Mouse (Mus musculus) hindbrain, embryonic 13.5 days (tissue): ENCODE data around the gene Aldh16a1. TPM values are rescaled to one million over a fixed set of nuclear protein-coding genes. Genes with fewer than 3 reads are reported as not detected.

ENCODE experiments used
- ATAC-seq: fragments of 200-750 bp; cut with Nextera tagmentation; 2 replicates; pipeline ENCODE4 v1.8.0; 2017; ENCODE audit warnings: moderate TSS enrichment; ENCODE audit not compliant: low FRiP score
- H3K27ac ChIP-seq: fragments of 300-500 bp; sonication (generic); 2 replicates; pipeline ENCODE4 v1.5.1; 2015; ENCODE audit warnings: inconsistent platforms, mild to moderate bottlenecking, moderate library complexity
- H3K27me3 ChIP-seq: fragments of 300-500 bp; sonication (generic); 2 replicates; pipeline ENCODE4 v1.6.1; 2015; ENCODE audit warnings: mild to moderate bottlenecking, inconsistent platforms
- H3K36me3 ChIP-seq: fragments of 300-500 bp; sonication (generic); 2 replicates; pipeline ENCODE4 v1.6.1; 2015; ENCODE audit warnings: mild to moderate bottlenecking, inconsistent platforms
- H3K4me1 ChIP-seq: fragments of 300-500 bp; sonication (generic); replicated peaks from 2 replicates; pipeline ENCODE4 v1.6.1; 2015; ENCODE audit warnings: inconsistent platforms
- H3K4me2 ChIP-seq: fragments of 300-500 bp; sonication (generic); 2 replicates; pipeline ENCODE4 v1.6.1; 2015; ENCODE audit warnings: inconsistent platforms, mild to moderate bottlenecking, moderate library complexity
- H3K4me3 ChIP-seq: fragments of 300-500 bp; sonication (generic); 2 replicates; pipeline ENCODE4 v1.5.1; 2015; ENCODE audit warnings: mild to moderate bottlenecking, inconsistent platforms
- H3K9ac ChIP-seq: fragments of 300-500 bp; sonication (generic); 2 replicates; pipeline ENCODE4 v1.6.1; 2015; ENCODE audit warnings: mild to moderate bottlenecking, inconsistent platforms
- H3K9me3 ChIP-seq: fragments of 300-500 bp; sonication (generic); 2 replicates; pipeline ENCODE4 v1.6.1; 2016; ENCODE audit warnings: inconsistent platforms
- WGBS: fragments of 180-500 bp; shearing (Covaris S2); methylation state at CpG from one replicate; pipeline ENCODE4 v1.1.7; 2015; 5-methylcytosine and 5-hydroxymethylcytosine counted together
- polyA plus RNA-seq: library from polyadenylated mRNA; unstranded; fragments of >200 nt; fragmentation: Nextera tagmentation; extraction: Ambion mirVana; gene quantifications from 2 replicates; pipeline ENCODE4 v1.2.1, GENCODE M21; 2015

Gene Aldh16a1
- polyA plus RNA-seq, 1 experiment from 2014 or later: 24.5 TPM

DNA sequence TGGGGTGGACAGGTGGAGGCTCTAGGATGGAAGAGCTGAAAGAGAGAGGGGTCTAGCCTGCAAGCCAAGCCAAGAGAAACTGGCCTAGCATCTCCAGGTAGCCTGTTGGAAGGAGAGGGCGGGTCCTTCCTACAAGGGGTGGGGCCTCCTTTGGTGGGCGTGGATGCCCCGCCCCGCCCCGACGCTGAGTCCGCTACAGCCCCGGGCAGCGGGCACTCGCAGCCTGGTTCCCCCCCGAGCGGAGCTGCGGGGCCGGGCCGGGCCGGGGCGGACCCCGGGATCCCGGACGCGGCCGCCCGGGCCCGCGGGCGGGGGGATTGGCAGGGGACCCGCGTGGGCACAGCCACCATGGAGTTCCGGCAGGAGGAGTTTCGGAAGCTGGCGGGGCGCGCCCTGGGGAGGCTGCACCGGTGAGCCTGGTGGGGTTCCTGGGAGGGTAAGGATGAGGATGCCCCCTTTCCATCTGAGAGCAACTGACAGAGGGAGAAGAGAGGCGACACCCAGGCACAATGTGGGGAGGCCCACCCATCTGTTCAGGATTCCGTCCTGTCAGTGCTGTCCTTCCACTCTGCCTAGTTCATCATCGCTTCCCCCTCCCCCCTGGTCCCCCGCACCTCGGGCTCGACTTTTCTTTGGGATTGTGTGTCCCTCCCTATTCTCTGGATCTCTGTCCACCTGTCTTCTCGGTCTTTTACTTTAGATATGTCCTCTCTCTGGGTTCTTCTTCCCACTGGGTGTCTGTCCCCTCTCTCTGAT, 9.5 kb upstream of the Aldh16a1 start, which contains the start of gene Slc17a7:
Gene Slc17a7, plus strand, starts transcription at position 215 of the 756 bp plus-strand sequence.
- peak within 1 kb of the TSS; percentile 61 for H3K9ac ChIP-seq
- no peak within 1 kb of the TSS for H3K27ac ChIP-seq
- peak within 1 kb of the TSS; percentile 56 for H3K4me2 ChIP-seq
- ATAC-seq: no peak
- peaks cover 67% of the 10 kb centered on the region for H3K27me3 ChIP-seq
- WGBS: 2% methylated on average over 38 of the region's 41 CpGs
- H3K9me3 ChIP-seq: no peaks in the 10 kb centered on the region
- H3K4me3 ChIP-seq: peak within 1 kb of the TSS; percentile 36
- H3K4me1 ChIP-seq: peaks cover 35% of the 10 kb centered on the region
- H3K36me3 ChIP-seq: peaks cover 20% of the 10 kb centered on the region

DNA sequence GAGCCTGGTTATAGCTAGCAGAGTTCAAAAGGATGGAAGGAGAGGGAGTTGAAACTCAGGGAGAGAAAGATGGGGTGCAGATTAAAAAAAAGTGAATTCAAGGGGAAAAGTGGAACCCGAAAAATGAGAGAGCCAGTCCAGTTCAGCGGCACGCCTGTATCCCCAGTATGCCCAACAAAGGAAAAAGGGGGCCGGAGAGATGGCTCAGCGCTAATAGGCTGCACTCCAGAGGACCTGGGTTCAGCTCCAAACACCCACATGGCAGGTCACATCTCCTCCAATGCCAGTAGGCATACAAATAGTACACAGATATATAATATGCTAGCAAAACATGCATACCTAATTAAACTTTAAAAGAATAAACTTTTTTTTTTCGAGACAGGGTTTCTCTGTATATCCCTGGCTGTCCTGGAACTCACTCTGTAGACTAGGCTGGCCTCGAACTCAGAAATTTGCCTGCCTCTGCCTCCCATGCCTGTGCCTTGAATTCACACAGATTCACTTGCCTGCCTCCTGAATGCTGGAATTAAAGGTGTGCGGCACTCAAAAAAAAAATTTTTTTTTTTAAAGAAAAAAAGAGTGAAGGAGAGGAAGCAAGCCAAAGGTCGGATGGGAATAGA, 8.7 kb upstream of the Aldh16a1 start:
- Histone ChIP-seq H3K36me3 (peaks cover 28% of the 10 kb centered on the region), H3K4me2 (no peak overlapping the region), H3K27ac (no peak overlapping the region), H3K9ac (no peak overlapping the region), H3K9me3 (no peaks in the 10 kb centered on the region), H3K4me1 (peaks cover 27% of the 10 kb centered on the region), H3K4me3 (no peak overlapping the region; the same call in 1 of the 2 replicates), H3K27me3 (peaks cover 59% of the 10 kb centered on the region)
- 74% methylated on average over 9 of the region's 9 CpGs for WGBS
- ATAC-seq: no peak

DNA sequence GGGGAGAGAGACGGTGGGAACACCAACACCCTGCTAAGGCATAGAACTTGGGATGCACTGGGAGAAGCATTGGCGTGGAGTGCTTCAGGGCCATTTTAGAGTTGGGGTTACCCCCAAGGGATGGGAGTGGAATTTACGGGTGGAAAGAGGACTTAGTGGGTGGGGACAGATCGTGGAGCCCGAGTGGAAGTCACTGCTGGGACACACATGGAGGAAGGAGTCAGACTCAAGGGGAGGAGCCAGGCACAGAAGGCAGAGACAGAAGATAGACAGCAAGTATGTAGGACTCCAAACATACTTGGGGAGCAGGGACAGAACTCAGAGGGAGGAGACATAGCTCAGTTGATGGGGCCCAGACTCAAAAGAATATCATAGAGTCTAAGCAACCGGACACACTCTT, 8.2 kb upstream of the Aldh16a1 start:
- Histone ChIP-seq H3K4me3 (peak overlapping the region; percentile 37), H3K4me1 (peaks cover 21% of the 10 kb centered on the region), H3K9ac (0 out of 2 replicates have a peak overlapping the region, but pooled peaks have one; percentile 51), H3K27me3 (peaks cover 53% of the 10 kb centered on the region), H3K4me2 (peak overlapping the region; percentile 68), H3K27ac (peak overlapping the region; percentile 23; the same call in 1 of the 2 replicates), H3K36me3 (peaks cover 34% of the 10 kb centered on the region), H3K9me3 (no peaks in the 10 kb centered on the region)
- no peak; the same call in 1 of the 2 replicates for ATAC-seq
- 26% methylated on average over 6 of the region's 6 CpGs for WGBS

DNA sequence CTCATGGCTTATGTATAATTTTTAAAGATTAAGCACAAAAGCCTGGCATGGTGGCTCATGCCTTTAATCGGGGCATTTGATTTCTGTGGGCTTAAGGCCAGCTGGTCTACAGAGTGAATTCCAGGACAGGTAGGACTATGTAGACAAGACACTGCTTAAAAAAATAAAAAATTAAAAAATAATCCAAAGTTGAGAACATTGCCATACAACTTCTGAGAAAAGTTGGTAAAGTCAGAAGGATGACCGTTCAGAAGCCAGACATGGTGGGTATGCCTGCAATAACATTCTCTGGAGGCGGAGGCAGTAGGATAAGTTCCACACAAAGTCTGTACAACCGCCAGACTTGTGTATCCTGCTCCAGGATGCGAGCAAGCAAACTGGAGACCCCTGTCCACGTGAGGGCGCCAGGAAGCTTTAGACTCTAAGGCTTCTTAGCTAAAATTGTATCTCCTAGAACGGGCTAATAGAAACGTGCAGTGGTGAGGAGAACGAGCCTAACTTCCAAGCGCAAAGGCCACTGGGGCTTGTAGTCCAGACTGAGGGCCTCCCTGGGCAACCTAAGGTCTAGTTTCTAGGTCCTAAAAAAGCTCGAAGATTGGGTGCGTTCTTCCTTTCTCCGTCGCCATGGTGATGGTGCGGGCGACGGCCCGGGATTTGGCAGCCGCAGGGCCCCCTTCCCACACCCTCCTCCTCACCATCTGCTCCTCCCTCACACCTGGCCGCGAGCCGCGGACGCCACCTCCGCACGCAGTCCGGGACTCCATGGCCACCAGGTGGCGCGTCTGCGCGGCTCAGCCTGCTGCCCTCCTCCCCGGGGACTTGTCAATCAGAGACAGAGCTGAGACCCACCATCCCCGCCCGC, 7.5 kb upstream of the Aldh16a1 start:
- peak overlapping the region; percentile 68 for H3K4me2 ChIP-seq
- H3K27me3 ChIP-seq: peaks cover 46% of the 10 kb centered on the region
- peak overlapping the region; percentile 23; the same call in 1 of the 2 replicates for H3K27ac ChIP-seq
- peak; percentile 89 for ATAC-seq
- H3K9me3 ChIP-seq: no peaks in the 10 kb centered on the region
- H3K9ac ChIP-seq: 0 out of 2 replicates have a peak overlapping the region, but pooled peaks have one; percentile 51
- peak overlapping the region; percentile 37 for H3K4me3 ChIP-seq
- 4% methylated on average over 35 of the region's 35 CpGs for WGBS
- H3K36me3 ChIP-seq: peaks cover 38% of the 10 kb centered on the region
- peaks cover 17% of the 10 kb centered on the region for H3K4me1 ChIP-seq

DNA sequence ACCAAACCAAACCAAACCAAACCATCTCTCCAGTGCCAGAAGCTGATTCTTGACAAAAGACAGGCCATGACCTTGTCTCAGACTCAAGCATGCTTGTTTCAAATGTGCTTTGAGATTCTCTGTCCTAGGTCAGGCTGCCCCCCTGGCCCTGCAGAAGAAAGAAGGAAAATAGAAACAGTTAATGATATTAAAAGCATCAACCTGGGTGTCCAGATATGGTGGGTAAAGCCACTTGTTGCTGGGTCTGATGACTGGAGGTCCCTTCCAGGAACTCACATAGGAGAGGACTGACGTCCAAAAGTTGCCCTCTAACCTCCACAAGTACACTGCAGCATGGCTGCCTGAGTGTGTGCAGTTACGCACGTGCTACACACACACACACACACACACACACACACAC, 6.5 kb upstream of the Aldh16a1 start:
- no peak overlapping the region for H3K4me3 ChIP-seq
- H3K4me1 ChIP-seq: peaks cover 17% of the 10 kb centered on the region
- peaks cover 36% of the 10 kb centered on the region for H3K27me3 ChIP-seq
- no peak overlapping the region for H3K4me2 ChIP-seq
- H3K9me3 ChIP-seq: no peaks in the 10 kb centered on the region
- H3K36me3 ChIP-seq: peaks cover 43% of the 10 kb centered on the region
- no peak overlapping the region for H3K9ac ChIP-seq
- WGBS: 100% methylated on average over 3 of the region's 3 CpGs
- ATAC-seq: no peak
- no peak overlapping the region for H3K27ac ChIP-seq

DNA sequence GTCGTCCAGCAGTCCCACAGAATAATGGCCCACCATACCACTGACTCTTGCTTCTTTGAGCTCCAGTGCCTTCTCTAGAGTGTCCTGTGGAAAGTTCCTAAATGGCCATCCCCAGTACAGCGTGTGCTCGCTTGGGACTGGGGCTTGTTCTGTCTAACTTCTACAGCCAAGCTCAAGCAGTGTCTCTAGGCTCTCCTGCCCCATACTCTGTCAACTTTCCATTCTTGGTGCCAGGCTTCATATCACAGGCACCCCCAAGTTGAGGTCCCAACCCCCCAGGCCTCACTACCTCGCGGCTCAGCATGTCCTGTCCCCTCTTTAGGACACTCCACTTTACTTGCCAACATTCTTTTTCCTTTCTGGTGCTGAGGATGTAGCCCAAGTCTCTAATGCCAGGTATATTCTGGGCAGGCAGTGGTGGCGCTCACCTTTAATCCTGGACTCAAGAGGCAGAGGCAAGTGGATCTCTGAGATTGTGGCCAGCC, 6.0 kb upstream of the Aldh16a1 start:
- Histone ChIP-seq H3K9me3 (no peaks in the 10 kb centered on the region), H3K4me2 (no peak overlapping the region), H3K27me3 (peaks cover 31% of the 10 kb centered on the region), H3K9ac (no peak overlapping the region), H3K36me3 (peaks cover 43% of the 10 kb centered on the region), H3K4me1 (peaks cover 21% of the 10 kb centered on the region), H3K4me3 (no peak overlapping the region), H3K27ac (no peak overlapping the region)
- ATAC-seq: no peak
- 96% methylated on average over 6 of the region's 6 CpGs for WGBS

DNA sequence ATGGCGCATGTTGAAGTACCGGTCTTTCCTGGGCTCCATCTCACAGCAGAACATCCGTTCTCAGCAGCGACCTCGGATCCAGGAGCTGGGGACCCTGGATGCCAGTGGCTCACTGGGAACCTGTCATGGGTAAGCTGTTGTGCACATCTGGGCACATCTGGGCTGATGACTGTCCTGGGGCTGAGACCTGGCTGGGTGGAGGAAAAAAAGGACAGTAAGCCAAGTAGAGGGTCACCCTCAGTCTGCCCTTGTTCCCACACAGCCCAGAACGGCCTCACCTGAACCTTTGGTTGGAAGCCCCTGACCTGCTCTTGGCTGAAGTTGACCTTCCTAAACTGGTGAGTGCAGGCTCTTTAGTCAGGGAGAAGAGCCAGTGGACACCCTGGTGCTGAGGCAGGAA, 4.6 kb upstream of the Aldh16a1 start:
- WGBS: 93% methylated on average over 6 of the region's 6 CpGs
- Histone ChIP-seq H3K27ac (no peak overlapping the region), H3K9ac (no peak overlapping the region), H3K36me3 (peaks cover 43% of the 10 kb centered on the region), H3K4me1 (peaks cover 24% of the 10 kb centered on the region), H3K27me3 (peaks cover 18% of the 10 kb centered on the region), H3K9me3 (no peaks in the 10 kb centered on the region), H3K4me2 (no peak overlapping the region), H3K4me3 (no peak overlapping the region)
- no peak for ATAC-seq

DNA sequence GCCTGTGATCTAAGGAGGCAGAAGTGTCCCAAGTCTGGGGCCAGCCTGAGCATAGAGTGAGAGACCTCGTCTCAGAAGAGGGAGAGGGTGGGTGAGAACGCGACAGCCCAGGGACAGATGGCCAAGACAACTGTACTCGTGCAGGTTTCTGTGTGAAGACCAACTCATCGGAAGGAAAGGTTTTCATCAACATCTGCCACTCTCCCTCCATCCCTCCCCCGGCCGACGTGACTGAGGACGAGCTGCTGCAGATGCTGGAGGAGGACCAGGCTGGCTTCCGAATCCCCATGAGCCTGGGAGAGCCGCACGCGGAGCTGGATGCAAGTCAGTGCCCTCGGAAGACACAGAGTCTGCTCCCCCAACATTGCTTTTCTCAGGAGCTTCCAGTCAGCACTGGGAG, 3.1 kb upstream of the Aldh16a1 start:
- ATAC-seq: no peak
- peaks cover 21% of the 10 kb centered on the region for H3K4me1 ChIP-seq
- no peak overlapping the region for H3K4me2 ChIP-seq
- H3K9ac ChIP-seq: no peak overlapping the region
- H3K27me3 ChIP-seq: peaks cover 2% of the 10 kb centered on the region
- H3K36me3 ChIP-seq: peaks cover 43% of the 10 kb centered on the region
- H3K27ac ChIP-seq: no peak overlapping the region
- 85% methylated on average over 14 of the region's 14 CpGs for WGBS
- no peak overlapping the region for H3K4me3 ChIP-seq
- no peaks in the 10 kb centered on the region for H3K9me3 ChIP-seq

DNA sequence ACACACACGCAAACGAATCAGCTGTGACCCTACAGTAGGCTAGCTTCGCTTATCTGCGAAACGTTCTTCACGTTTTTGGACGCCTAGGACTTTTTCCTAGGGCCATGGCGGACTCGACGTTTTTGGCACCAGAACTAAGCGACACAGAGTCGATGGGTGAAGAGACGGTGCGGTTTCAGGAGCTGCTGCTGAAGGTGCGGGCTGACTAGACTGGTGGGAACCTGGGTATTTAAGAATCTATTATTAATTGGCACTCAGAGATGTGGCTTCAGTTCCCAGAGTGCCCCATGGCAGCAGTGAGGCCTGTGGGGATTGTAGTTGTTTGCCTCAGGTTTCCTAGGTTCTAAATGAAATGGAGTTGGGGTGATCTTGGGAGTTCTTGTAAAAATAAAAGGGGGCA, 1.8 kb upstream of the Aldh16a1 start:
- 94% methylated on average over 15 of the region's 15 CpGs for WGBS
- H3K27me3 ChIP-seq: no peaks in the 10 kb centered on the region
- peaks cover 19% of the 10 kb centered on the region for H3K4me1 ChIP-seq
- no peak for ATAC-seq
- peaks cover 43% of the 10 kb centered on the region for H3K36me3 ChIP-seq
- H3K9ac ChIP-seq: peak overlapping the region; percentile 39; the same call in 1 of the 2 replicates
- no peak overlapping the region for H3K27ac ChIP-seq
- no peak overlapping the region for H3K4me3 ChIP-seq
- H3K4me2 ChIP-seq: no peak overlapping the region
- H3K9me3 ChIP-seq: no peaks in the 10 kb centered on the region

DNA sequence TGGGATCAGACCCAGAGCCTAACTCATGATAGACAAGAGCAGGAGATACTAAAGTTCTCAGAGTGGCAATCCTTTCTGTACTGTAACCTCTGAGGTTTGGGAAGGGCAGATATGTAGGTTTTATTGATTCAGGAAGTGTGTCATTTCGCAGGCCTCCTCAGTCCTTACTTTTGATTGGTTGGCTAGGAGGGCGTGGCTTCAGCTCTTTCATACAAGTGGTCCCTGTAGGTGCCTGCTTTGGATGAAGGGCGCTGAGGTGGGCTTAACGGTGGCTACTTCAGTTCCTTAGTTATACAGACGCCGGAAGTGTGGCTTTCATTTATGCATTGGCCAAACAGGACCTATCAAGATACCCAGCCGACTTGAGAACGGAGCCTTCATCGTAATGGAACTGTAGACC, 1.2 kb upstream of the Aldh16a1 start:
- Histone ChIP-seq H3K9ac (peak overlapping the region; percentile 43; the same call in 1 of the 2 replicates), H3K36me3 (peaks cover 40% of the 10 kb centered on the region), H3K27me3 (no peaks in the 10 kb centered on the region), H3K27ac (peak overlapping the region; percentile 92; the same call in 1 of the 2 replicates), H3K4me1 (peaks cover 23% of the 10 kb centered on the region), H3K9me3 (no peaks in the 10 kb centered on the region), H3K4me2 (peak overlapping the region; percentile 55; the same call in 1 of the 2 replicates), H3K4me3 (no peak overlapping the region)
- 79% methylated on average over 9 of the region's 9 CpGs for WGBS
- no peak for ATAC-seq

DNA sequence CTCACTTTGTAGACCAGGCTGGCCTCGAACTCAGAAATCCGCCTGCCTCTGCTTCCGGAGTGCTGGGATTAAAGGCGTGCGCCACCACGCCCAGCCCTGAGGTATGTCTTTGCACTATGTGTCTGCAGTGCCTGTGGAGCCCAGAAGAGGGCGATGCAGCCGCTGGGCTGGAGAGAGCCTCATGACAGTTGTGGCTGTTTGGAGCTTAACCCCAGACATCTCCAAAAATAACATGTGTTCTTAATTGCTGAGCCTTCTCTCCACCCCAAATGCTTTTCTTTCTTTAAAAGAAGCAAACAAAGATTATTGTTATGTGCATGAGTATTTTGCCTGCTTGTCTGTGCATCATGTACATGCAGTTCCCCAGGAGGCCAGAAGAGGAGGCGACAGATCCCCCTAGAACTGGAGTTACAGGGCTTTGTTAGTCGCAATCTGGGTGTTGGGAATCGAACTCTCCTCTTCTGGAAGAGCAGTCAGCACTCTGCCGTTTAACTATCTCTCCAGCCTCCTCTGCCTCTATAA, 670 bp upstream of the Aldh16a1 start:
- peak overlapping the region; percentile 48 for H3K4me3 ChIP-seq
- 80% methylated on average over 12 of the region's 12 CpGs for WGBS
- peaks cover 25% of the 10 kb centered on the region for H3K4me1 ChIP-seq
- H3K27me3 ChIP-seq: no peaks in the 10 kb centered on the region
- H3K9ac ChIP-seq: peak overlapping the region; percentile 83
- peak overlapping the region; percentile 92 for H3K27ac ChIP-seq
- H3K36me3 ChIP-seq: peaks cover 34% of the 10 kb centered on the region
- peak; percentile 27; the same call in 1 of the 2 replicates for ATAC-seq
- no peaks in the 10 kb centered on the region for H3K9me3 ChIP-seq
- H3K4me2 ChIP-seq: peak overlapping the region; percentile 55
